Mouse (Mus musculus) right cerebral cortex, postnatal 25 days (tissue): ENCODE measurements at regions not wholly inside any gene's neighbourhood (a gene's known extent, or its start where the extent isn't known, plus 50 kb on each side); places are given as distances from the start of the nearest gene placed in this dataset.
"Not testable (repeated sequence)": the region's sequence is repeated elsewhere in the genome, so short reads cannot be mapped to it uniquely, and the experiment has no call there.

Source experiments
- DNase-seq: peaks from one replicate; pipeline ENCODE4 v3.0.0; 2022

DNA sequence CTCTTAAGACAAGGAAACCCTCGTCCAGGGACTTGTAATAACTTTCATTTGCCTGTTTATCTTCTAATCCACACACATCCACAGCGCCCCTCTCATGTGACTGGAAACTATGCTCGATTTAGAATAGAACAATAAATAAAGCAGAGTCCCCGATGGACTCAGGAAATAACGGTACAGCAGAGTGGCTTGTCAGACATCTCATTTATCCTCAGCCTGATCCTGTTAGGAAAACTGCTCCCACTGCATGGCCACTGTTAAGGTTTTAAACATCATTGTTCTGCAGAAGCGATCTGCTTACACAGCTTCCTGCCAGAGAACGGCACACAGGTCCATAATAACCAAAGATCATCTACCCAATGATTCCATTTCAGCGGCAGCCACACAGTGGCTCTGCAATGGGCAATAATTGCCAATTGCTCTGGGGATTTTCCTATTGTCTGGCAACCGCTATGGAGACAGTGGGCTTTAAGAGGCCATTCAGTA lies 84.8 kb upstream of the Mdm1 start:
- no peak for DNase-seq

DNA sequence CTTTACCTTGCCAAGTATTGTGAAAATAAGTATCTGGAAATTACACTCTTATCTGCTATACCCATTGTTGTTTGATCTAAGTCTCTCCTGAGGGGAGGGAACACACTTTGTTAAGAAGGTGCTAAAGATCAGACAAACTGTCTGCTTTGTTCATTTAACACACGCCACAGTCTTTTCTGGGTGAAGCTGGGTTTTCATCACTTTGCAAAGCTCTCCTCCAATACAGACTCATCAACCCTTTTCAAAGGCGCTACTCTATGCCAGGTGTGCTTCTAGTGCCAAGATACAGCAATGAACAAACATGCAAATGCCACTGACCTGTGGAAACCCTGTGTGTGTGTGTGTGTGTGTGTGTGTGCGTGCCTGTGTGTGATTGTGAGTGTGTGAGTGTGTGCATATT lies 84.1 kb upstream of the Mdm1 start:
- no peak for DNase-seq

DNA sequence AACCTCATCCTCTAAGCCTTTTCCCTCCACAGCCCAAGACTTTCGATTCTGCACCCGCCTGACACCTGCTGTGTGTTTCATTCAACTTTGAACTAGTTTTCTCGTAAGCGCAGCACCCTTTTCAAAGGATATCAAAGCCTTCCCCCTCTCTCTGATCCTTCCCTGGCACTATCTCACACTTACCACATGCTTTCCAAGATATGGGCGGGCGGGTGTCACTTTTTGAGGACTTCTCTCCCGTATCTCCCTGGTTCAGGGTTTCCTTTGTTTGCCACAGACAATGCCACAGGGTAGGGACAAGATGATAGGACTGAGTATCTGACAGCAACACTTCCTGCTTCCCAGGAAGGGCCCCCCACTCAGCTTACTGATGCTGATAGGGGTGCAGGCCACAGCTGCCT lies 76.8 kb upstream of the Mdm1 start:
- DNase-seq, result no peak

DNA sequence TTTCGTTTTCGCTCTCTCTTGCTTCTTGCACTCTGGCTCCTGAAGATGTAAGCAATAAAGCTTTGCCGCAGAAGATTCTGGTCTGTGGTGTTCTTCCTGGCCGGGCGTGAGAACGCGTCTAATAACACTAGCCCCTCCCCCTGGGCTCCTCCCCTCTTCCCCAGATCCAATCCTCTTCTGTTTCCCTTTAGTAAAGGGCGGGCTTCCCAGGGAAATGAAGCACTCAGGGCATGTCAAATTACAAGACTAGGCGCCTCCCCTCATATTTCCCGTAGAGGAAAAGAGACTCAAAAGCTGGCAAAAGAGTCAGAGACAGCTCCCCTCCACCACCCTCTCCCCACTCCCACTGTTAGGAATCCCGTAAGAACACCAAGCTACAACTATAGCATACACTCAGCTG lies 65.3 kb upstream of the Mdm1 start:
- not testable (repeated sequence) for DNase-seq

DNA sequence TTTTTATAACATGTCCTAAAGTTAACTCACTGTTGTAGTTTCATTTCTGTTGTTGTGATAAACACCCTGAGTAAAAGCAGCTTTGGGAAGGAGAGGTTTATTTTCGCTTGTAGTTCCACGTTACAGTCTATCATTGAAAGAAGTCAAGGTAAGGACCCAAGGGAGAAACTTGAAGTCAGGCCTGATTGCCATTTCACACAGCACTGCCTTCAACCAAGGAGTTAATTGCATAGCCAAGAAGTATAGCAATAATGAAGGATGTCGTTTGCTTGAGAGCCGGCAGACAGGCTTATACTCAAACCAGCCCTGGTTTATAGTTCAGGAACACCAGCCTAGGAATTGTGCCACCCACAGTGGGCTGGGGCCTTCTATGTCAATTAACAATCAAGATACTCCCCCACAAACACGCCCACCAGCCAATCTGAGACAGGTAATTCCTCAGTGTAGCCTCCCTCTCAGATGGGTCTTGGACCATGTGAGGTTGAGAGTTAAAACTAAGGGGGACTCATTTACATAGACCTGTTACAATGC lies 59.9 kb upstream of the Mdm1 start:
- no peak for DNase-seq

DNA sequence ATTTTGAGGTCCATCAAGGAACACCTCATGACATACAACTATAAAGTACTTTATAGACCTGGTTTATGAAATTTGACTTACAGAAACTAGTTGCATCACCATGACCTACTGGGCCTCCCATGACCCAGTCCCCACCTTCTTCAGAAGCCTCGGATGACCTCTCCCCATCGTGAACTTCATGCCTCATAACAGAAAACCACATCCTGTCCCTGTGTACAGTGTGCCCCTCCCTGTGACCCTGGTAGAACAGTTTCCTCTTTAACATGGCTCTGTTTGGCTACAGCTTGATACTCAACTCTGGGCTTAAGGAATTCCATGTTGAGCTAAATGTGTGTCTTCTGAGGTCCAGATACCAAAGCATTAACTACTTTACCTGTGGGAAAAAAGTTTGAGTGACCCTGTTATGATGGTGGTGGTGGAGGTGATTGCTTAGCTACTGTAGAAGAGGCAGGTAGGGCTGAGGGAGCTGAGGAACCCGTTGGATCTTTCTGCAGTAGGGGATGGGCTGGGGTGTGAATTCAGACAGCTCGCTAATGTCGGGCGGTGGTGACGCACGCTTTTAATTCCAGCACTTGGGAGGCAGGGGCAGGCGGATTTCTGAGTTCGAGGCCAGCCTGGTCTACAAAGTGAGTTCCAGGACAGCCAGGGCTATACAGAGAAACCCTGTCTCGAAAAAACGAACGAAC lies 58.4 kb upstream of the Mdm1 start:
- DNase-seq, result no peak

DNA sequence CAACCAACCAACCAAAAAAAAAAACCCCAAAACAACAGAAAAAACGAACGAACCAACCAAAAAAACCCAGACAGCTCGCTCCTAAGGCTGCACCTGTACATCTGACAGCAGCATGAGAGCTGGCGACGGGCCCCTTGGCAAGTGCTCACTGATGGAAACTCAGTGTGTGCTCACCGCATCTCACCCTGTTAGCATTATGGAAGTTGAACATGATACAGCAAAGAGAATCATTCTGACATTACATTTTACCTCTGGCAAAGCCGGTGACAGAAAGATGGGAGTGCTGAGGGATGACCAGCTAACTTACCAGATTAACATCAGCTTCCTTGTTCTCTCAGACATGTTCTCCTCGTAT lies 57.9 kb upstream of the Mdm1 start:
- no peak for DNase-seq

DNA sequence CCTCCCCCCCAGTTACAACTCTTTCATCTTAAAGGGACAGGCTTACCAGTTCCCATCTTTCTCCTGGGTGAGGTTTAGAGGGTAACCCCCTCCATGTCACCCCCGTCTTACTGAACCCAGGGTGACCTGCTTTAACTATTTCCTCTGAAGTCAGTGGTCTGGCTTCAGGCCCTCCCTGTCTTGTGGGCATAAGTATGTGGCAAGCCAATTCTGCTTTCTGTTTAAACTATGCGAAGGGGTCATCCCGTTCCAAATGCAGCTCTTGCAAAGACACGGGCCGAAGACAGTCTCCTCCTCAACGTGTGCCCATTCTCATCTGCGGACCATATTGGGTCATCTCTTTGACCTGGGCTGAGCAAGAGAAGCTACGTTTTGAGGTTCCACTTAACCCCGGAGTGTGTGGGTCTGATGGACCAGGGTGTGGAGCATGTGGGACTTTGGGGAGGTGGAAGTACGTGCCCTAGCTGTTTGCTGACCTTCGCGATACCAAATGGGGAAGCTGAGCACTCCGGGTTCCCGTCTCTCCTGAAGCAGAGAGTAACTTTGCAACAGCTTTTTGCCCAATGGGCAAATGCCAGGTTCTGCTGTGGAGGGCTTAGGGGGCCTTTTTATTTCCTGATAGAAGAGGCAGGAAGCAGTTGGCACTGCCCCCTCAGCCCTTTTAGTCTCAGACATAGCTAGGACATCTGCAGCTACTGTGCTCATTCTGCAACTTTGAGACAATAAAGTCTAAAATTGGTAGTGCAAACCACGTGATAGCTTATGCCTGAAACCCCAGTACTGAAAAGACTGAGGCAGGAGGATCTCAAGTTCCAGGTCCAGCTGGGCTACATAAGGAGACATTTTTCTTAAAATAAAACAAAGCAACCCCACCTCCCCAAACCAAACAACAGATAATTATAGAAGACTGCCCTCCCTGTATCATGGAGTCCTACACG lies 56.3 kb upstream of the Mdm1 start:
- no peak for DNase-seq

DNA sequence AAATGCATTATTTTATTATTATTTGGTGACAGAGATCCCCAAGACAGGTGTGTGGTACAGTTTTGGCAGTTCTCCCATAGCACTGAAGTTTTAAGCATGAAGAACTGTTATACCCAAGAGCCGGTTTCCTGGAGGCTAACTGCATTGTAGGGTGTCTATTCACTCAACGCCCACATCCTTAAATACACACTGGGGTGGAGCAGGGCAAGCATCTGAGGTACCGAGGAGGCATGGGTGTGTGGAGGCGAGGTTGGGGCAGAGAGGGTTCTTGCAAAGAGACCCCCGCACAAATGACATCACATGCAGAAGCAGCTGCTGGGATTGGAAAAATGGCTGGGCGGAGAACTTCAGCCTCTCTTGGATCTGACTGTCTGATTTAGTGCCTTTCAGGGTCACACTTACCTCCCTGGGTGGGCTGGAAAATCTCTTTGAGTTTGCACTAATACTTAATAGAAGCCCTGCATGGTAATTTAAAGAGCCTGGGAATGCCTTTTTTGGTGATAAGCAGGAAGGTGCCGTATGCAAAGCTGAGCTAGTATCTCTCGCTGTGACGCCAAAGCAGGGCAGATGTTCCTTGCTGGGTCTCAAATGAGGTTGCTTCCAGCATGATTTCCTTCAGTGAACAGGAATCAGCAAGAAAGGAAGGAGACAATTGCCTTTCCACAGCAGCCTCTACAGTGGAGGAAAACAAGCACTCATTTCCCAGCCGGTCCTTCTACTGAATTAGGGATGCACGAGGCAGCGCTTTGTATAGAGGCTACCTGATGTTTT lies 53.9 kb upstream of the Mdm1 start:
- DNase-seq, result no peak

DNA sequence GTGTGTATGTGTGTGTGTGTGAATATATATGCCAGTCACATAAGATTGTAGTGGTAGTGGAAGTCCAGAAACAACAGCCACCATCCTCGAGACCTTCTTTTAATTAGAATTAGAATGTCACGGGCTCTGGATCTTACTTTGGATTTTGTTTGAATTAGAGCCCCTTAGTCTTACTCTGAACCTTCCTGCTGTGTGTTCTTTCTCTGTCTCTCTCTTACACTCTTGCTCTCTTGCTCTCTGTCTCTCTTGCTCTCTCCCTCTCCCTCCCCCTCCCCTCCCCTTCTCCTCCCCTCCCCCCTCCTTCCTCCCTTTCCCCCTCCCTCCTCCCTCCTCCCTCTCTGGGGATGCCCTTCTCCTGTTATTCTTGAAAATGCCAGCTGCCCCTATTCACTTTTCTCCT lies 53.1 kb upstream of the Mdm1 start:
- DNase-seq, result no peak

DNA sequence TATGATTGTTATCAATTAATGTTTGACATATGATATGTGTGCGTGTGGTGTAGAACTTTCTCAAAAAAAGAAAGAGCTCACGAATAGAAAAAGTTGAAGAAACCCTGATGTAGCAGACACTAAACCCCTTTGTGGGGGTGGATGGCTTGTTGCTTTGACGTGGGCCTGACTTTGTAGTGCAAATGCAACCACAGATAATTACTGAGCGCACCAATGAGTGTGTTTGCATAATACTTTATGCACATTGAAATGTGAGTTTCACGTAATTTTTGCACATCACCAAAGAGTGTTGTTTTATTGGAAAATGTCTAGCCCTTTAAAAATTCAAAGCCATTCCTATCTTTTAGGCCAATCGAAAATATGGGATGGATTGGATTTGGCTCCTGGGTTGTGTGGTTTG lies 51.7 kb upstream of the Mdm1 start:
- DNase-seq, result no peak

DNA sequence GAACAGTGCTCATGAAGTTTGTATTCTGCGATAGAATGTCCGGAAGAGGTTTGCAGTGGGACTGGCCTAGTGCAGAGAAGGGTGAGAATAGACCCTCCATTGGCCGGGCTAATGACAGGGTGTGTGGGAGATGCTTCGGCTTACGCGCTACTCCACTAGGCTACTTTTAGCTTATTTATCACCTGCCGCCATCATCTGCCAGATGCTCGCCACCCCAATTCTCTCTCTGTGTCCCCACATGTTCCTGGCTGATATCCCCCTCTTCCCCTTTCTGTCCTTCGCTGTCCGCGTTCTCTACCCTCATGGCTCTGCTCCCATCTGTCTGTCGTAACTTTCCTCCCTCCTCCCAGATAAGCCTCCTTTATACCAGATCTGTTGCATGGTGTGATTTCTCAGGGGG lies 50.1 kb upstream of the Mdm1 start:
- DNase-seq, result no peak
